Mouse (Mus musculus) cerebellum, adult 18-20 months (tissue): ENCODE data around the gene Sppl2a.
"Not testable (repeated sequence)": the region's sequence is repeated elsewhere in the genome, so short reads cannot be mapped to it uniquely, and the experiment has no call there.

Experiments
- DNase-seq, 2 experiments: peaks; one replicate each; pipeline ENCODE4 v3.0.0; 2021

Sppl2a gene

DNA sequence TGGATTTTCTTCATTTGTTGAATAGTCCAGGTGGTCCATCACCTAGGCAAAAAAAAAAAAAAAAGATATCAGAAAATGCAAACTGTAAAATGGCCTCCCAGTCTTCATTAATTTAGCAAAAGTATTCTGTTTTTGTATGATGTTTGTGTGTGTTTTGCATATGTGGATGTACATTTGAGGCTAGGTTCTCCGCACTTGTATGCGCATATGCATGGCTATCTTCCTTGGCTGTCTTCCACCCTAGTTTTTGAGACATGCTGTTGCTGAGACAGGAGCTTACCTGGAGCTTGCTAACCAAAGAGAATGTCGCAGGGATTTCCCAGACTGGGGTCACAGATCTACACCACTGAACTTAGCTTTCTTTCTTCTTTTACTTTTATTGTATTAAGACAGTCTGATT is 38.8 kb downstream of the Sppl2a start:
- no peak for DNase-seq

DNA sequence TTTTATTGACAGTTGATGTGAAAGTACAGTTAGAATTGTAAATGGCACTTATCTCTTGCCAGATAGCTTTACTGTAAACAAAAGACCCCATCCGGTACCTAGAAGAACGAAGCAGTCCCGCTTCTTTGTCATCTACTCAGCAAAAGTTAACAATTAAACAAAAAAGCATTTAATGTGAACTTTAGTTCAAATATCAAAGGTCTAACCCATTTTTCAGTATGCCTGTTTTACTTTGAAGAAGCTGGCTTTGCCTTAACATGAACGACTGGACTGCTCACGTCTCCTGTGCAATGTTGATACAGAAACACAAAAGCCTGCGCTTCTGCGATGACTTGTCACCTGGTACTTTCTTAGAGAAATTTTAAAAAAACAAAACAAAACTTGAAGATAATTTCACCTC is 40.7 kb downstream of the Sppl2a start:
- no peak for DNase-seq

DNA sequence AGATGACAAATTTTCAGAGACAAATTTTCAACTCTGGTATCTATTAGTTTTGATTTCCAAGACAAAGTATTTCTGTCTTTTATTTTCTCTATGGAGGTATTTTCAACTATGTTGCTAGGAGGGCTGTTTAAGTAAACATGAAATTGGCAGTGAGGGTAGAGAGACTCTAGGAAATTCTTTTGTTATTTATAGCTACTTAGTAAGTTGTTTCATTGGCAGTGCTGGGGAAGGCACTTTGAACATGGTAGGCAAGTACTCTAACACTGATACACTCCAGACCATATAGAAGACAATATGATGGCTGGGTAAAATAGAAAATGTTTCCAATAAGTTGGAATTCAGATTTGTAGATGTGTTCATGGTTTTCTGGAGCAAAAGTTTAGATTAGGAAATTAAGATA is 41.3 kb downstream of the Sppl2a start:
- DNase-seq = no peak

DNA sequence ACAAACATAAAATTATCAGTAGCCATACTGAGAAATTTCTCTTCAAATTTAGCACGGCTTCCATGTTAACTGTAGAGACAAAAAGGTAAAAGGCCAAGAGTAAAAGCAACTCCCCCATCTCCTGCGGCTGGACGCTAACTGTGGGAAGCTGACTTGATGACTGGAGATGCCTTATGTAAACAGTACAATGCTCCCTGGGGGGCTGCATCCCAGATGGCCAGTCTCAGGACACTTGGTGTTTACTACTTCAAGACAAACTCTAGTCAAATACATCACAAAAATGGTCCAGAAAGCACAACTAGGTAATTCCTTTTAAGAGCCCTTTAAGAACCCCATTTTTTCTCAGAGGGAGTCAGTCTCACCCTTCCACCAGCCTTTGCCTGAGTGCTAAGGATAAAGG is 45.9 kb downstream of the Sppl2a start:
- DNase-seq = no peak

DNA sequence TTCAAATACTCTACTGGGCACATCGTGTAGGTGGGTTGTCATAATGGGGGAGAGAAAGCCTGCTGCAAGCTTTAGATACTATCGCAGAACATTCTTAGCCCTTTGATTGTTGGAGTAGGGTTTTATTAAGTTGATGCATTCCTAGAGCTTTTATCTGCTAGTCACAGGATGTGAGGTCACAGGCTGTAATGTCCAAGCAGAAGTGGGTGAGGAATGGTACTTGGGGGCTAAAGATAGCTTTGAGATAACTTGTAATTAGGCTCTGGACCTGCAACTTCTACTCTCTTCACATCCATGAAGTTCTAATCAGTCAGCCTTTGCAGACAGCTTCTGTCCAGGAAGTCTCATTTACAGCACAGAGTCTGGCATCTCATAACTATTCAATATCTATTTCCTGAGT is 47.2 kb downstream of the Sppl2a start:
- DNase-seq = no peak

- not testable (repeated sequence) for DNase-seq
Measured at GRCm38 (mm10) chr2:126882711-126883110, 50.3 kb downstream of the Sppl2a start.

- DNase-seq = no peak
Measured at GRCm38 (mm10) chr2:126877991-126878390, 55.0 kb downstream of the Sppl2a start.

DNA sequence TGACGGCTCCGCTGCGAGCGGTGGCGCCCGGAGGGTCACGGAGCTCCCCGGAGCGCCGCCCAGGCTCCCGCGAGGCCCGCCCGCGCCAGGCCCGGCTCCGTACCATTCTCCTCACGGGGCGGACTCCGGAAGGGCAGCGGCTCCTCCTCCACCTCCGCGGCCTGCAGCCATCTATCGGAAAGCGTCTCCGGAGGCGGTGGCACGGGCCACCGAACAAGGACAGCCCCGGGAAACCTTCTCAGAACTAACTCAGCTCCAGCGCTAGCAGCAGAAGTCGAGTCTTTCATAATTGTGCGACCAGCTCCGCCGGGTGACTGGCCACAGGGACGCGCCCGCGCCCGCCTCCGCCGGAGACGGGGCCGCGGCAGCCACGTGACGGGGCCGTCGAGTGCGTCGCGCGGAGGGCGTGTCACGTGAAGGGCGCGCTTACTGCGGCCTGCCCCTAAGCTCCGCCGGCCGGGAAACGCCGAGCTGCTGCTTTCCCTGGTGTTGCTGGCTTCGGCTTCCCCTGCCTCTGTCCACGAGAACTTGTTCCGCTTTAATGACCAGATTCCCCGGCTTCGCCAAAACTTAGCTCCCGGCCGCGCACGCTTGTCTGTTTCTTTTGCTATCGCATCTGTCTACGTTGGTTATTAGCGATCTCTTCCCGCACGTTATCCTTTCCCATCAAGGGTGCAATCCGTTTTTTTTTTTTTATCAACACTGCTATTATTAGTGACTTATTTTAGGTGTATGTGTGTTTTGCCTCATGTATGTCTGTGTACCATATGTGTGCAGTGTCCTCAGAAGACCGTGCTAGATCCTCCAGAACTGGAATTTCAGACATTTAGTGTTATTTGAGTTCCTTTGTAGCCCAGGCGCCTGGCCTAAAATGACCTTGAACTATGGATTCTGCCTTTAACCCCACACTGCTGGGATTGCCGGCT is 56.9 kb downstream of the Sppl2a start, which contains the start of gene Trpm7:
Trpm7 (minus strand) TSS at position 360 of the 926 bp plus-strand sequence.
- peak; percentile 91 to 95 for DNase-seq

DNA sequence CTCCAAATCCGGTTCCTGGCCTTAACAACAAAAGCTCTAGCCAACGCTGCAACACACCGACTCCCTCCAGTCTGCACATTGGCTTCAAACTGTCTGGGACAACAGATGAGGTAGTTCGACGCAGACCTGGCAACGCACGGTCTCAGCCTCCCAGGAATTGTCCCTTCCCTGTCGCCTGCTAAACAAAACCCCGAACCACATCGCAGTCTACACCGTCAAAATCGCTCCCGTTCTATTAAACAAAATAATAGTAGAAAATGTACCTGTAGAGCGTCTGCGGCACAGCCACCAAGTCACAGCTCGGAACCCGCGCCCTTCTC is 57.6 kb downstream of the Sppl2a start:
- peak; percentile 45 to 53 for DNase-seq

GRCm38 (mm10) chr2:126874809-126875515 is 58.1 kb downstream of the Sppl2a start:
- peak; percentile 9 to 19 for DNase-seq

DNA sequence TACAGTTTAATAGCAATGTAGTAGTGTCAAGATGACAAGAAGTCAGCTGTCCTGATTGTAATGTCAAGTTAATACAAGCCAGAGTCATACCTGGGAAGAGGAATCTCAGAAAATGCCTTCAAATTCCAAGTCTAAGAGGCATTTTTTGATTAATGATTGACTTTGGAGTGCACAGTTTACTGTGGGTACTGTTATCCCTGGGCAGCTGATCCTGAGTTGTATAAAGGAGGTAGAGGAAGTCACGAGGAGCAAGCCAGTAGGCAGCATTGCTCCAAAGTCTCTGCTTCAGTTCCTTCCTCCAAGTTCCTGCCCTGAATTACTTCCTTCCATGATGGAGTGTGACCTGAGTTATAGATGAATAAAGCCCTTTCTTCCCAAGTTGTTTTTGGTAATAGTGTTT is 66.7 kb downstream of the Sppl2a start:
- DNase-seq = no peak

GRCm38 (mm10) chr2:126865501-126866199 is 67.4 kb downstream of the Sppl2a start:
- no peak for DNase-seq

DNA sequence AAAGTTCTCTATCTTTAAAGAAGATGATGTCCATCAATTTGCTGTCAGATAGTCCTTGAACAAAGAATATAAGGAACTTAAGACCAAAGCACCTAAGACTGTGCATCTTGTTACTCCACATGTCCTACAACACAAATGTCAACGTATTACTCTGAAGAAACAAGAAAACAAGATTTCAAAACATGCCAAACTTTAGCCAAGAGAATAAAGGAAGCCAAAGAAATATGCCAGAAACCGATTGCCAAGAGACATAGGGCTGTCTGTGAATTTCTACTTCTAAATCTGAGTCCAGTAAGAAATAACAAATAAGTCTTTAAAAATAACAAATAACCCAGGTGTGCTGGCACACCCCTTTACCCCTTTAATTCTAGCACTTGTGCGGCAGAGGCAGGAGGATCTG is 68.0 kb downstream of the Sppl2a start:
- no peak for DNase-seq

DNA sequence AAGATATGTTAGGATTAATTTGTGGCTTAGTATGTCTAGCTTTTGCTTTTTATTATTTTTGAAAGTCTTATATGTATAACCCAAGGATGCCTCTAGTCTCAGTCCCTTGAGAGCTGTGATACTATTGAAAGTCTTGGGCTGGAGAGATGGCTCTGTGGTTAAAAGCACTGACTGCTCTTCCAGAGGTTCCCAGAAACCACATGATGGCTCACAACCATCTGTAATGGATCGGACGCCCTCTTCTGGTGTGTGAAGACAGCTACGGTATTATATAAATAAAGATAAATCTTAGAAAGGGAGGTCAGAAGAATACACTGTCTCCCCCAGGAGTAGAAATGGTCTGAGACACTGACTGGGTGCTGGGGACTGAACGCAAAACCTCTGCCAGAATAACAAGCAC is 88.3 kb downstream of the Sppl2a start:
- DNase-seq = no peak
